Mouse (Mus musculus): ENCODE data around the gene Smg7. TPM values are rescaled to one million over a fixed set of nuclear protein-coding genes. Genes with fewer than 3 reads are reported as not detected.

Smg7 gene
- total RNA-seq, 2 experiments from 2014 or later: 91.8 to 94.1 TPM

DNA sequence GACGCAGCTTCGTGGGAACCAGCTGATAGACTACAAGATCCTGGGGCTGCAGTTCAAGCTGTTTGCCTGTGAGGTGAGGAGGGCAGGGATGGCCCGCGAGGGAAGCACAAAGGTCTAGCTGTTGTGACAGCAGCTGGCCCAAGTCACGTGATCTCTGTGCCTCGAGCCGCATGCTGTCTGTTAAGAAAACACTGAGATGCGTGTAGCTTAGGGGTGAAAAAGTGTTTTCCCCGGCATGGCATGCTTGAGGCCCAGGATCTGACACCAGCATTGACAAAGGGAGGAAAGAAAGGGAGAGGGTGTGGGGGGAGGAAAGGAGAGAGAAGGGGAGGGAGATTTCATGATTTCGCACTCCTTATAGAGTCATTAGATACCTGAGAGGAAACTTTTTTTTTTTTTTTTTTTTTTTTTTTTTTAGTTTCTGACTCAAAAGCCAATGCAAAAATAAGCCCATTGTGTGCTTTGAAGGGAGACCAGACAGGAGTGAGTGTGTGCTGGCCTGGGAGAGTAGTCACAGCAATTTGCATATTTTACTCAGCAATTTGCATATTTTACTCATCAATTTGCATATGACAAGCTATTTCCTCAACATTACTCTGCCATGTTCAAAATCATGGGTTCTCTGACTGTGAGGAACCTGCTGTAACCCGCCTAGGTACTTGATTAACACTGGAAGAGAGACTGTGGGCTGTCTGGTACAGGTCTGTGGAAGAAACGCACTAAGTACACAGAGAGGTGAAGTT lies 85.2 kb downstream of the Smg7 start:
- intact Hi-C loops (cut with DNase I): no loop called here
- DNase-seq (ENCODE audit: low spot score in 2 of 2): peak in 1 of 2 experiments; percentile 53

DNA sequence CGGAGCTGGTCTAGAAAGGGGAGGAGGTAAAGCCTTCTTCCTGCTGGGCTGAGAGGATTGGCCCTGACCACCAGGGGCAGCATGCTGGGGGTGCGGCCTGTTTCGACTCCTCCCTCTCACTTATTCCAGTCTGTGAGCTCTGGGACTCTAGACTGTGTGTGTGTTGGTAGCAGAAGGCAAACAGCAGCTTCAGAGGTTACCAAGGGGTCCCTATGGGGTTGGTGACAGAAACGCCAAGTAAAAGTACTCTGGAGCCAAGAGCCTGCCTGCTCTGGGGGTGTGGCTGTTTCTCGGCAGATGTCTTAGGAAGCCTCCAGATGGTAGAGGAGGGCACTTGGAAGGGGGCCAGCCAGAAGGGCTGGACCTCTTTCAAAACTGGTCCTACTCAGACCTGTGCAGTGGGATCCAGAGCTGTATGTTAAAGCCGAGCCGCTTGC lies 87.2 kb downstream of the Smg7 start:
- DNase-seq (ENCODE audit: low spot score in 2 of 2): no peak
- intact Hi-C loops (cut with DNase I): no loop called here

DNA sequence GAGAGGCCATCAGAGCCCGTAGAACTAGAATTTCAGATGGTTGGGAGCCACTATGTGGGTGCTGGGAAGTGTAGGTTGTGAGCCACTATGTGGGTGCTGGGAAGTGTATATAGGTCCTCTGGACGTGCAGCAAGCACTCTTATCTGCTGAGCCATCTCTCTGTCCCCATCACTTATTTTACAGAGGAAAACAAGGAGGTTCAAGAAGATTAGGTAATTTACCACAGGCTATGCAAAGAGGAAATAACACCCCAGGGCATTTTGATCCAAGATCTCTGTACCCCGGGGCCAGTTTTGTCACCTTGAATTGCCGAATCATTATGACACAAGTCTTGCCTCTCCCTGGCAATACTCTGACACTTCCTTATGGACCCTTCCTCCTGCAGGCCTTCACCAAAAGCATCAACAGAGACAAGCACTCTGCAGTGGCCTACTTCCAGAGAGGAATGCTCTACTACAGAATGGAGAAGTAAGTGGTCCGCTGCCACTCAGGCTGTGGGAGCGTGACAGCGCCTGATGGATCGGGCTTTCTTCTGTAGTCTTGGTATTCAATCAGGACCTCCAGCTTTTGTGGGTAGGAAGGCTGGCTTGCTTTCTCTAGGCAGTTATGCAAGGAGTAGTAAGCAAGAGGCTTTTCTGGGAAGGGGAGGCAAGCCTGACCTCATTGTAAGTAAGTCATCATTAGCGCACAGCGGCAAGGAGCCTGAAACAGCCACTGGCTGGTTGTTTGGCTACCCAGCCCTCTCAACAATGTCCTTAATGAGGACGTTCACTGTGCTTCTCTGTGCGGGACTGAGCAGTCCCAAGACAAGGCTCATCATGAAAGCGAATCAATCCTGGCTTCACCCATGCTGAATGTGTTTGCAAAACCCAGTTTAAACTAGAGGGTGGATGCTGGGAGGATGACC lies 91.7 kb downstream of the Smg7 start:
- no peak for DNase-seq (ENCODE audit: low spot score in 2 of 2)
- intact Hi-C loops (cut with DNase I): no loop called here

DNA sequence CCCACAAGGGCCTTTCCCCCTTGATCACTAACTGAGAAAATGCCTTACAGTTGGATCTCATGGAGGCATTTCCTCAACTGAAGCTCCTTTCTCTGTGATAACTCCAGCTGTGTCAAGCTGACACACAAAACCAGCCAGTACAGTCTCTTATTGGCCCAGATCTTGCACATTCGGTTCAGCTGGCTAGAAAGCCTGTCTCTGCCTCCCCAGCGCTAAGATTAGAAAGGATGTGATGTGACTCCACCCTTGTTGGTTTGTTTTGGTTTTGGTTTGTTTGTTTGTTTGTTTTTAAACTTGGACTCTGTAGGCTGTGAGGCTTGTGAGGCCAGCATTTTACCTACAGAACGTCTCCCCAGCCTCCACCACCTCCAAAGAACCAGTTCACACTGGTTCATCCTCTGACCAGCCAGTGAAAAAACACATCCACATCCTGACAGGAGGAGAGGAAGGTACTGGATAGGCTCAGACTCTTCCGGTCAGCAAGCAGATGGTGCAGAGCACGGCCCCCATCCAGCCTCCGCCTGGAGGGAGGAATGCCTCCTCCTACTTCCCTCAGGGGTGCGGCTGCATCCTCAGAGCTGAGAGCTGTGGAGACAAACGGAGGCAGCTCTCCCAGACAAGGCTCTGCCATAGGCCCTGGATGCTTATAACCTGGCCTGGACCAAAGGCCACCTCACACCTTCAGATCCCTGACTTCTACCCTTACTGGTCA lies 92.7 kb downstream of the Smg7 start:
- intact Hi-C loops (cut with DNase I): no loop called here

DNA sequence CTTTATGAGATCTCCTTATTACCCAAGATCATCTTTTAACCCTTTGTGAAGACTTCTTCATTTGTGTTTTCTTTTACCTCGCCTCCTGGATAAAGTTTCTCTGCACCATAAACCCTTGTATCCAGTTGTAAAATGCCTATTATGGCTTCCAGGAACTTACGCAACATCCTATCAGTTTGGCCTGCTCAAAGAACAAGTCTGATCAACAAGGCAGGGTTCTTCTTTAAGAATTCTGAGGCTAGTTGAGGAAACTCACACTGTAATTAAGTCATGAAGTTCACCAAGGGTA lies 94.1 kb downstream of the Smg7 start:
- no peak for DNase-seq (ENCODE audit: low spot score in 2 of 2)
- intact Hi-C loops (cut with DNase I): no loop called here

More for the DNA sequence above, 92.7 kb downstream of the Smg7 start:
- no peak for DNase-seq (ENCODE audit: low spot score in 2 of 2)

DNA sequence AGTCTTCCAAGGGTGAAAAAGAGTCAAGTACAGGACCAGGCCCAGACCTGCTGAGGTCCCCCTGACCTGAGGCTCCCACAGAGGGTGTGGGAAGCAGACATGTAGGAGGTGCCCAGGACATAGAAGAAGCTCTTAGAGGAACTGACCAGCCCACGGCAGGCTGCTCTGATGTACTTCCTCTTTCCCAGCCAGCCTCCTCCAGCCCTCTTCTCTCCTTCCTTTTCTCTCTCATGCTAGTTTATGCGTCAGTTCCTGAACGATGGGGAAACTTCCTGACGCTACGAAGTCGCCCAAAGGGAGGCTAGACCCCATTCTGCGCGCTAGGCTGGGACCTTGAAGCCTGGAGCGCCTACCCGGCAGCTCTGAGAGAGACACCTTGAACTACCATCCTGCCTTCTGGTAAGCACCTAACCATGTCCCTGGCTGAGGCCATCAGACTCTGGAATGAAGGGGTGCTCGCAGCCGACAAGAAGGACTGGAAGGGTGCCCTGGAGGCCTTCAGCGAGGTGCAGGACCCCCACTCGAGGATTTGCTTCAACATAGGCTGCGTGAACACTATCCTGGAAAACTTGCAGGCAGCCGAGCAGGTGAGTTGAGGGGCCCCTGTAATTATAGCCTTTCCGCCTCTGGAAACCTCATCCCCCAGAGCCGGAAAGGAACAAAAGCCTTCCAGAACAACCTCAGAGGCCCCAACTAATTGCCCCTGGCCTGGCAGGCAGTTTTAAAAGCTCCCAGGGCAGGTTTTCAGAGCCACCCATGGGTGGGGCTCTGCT lies 94.6 kb downstream of the Smg7 start:
- intact Hi-C loops (cut with DNase I): no loop called here
- no peak for DNase-seq (ENCODE audit: low spot score in 2 of 2)

DNA sequence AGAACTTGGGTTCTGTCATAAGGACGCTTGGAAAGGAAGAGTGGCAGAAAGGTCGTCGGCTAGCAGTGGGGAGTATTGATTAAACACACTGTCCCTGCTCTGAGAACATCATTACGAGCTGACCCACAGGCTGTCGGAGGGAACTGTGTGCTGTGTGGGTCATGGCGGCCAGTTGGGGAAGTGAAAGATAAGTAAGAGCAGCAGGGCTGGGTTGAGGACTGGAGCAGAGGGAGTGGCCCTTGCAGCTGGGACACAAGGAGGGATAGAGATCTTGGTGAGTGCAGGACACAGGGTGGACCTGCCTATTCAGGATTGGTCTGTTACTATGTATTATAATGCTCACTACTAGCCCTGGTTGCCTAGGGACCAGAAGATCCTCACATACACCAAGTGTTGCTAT lies 97.5 kb downstream of the Smg7 start:
- intact Hi-C loops (cut with DNase I): no loop called here
- no peak for DNase-seq (ENCODE audit: low spot score in 2 of 2)

DNA sequence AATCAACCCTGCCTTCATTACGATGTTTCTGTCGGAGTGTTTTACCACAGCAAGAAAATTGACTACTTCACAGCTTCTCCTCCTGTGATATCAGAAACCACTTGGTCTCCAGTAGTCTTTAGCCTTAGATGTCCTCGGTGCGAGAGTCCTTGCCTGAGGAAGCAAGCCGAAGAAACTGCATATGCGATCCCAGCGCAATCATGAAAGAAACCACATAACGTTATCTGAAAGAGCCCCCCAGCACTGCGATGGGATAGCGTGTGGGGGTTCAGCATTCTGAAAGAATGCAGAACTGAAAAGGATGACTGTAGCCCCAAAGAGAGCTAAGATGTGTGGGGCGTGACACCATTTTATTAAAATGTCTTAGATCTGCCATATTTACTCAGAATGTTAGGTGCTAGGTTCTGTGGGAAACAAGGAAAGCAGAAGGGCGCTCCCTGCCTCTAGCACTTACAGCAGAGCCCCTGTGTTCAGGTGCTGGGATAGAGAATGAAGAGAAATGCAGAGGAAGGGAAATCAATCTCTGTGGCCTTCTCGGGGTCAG lies 101.7 kb downstream of the Smg7 start:
- no peak for DNase-seq (ENCODE audit: low spot score in 2 of 2)
- intact Hi-C loops (cut with DNase I): no loop called here

DNA sequence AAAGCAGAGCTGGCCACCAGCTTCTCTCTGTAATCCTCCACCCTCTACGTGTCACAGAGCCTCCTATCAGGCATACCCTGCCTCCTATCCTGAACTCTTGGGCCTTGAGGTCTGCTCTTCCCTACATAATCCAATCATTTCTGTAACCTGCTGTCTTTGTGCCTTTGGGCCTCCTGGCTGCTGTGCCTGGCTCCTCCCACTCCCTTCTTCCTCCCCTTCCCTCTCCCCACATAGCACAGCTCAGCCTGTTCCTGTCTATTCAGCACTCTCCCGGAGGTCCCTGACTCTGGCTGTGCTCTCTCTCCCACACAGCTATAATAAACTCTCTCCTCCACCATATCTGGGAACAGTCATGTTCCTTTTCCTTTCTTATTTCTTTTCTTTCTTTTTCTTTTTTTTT lies 102.5 kb downstream of the Smg7 start, which contains the start of gene Ncf2:
Gene Ncf2, plus strand, starts transcription at position 298 of the 400 bp plus-strand sequence.
- DNase-seq (ENCODE audit: low spot score in 2 of 2): peak in 1 of 2 experiments; percentile 31
- intact Hi-C loops (cut with DNase I): no loop called here

DNA sequence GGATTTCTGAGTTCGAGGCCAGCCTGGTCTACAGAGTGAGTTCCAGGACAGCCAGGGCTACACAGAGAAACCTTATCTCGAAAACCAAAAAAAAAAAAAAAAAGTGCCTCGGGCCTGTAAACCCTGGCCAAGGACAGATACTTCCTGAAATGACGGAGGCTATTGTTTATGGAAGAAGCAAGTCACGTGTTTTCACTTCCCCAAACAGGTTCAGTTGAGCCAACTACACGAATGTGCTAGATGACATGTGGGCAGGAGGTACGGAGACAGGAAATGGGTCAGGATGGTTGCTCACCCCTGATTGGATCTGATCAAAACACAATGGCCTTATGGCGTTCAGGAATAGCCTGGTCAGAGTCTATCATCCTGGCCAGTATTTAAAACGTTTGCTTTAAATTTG lies 104.3 kb downstream of the Smg7 start:
- intact Hi-C loops (cut with DNase I): no loop called here
- DNase-seq (ENCODE audit: low spot score in 2 of 2): no peak

- intact Hi-C loops (cut with DNase I): no loop called here
- DNase-seq (ENCODE audit: low spot score in 2 of 2): no peak
Observed at GRCm38 (mm10) chr1:152796683-152797263, 105.7 kb downstream of the Smg7 start.

DNA sequence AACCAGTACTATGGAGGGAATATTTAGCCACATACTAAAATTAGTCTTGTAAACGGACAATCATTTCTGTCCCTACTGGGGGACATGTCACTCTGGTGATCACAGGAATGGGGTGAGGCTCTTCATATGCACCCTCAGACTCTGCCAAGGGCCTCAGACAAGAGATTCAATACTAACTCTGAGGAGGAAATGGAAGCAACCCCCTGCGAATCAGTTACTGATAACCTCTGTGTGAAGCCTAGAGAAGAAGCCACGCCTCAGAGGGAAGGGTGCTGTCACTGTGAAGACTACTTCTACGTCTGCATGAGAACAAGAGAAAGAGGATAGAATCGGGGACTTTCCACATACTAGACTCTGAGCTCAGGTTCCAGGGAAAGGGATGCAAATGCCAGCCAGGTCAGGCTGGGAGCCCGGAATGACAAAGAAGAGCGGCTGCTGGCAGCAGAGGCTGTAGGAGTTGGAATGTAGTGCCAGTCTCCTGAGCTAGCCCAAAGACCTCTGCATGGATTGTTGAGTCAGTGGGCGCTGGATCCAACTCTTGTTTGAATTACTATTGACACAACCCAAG lies 106.7 kb downstream of the Smg7 start:
- DNase-seq (ENCODE audit: low spot score in 2 of 2): no peak
- intact Hi-C loops (cut with DNase I): no loop called here

- no peak for DNase-seq (ENCODE audit: low spot score in 2 of 2)
- intact Hi-C loops (cut with DNase I): loop anchor here (5.0 kb wide), 2 partner anchors 44 to 109 kb away; partner anchors contain the start of gene Smg7
Observed at GRCm38 (mm10) chr1:152793495-152794130, 108.8 kb downstream of the Smg7 start.

DNA sequence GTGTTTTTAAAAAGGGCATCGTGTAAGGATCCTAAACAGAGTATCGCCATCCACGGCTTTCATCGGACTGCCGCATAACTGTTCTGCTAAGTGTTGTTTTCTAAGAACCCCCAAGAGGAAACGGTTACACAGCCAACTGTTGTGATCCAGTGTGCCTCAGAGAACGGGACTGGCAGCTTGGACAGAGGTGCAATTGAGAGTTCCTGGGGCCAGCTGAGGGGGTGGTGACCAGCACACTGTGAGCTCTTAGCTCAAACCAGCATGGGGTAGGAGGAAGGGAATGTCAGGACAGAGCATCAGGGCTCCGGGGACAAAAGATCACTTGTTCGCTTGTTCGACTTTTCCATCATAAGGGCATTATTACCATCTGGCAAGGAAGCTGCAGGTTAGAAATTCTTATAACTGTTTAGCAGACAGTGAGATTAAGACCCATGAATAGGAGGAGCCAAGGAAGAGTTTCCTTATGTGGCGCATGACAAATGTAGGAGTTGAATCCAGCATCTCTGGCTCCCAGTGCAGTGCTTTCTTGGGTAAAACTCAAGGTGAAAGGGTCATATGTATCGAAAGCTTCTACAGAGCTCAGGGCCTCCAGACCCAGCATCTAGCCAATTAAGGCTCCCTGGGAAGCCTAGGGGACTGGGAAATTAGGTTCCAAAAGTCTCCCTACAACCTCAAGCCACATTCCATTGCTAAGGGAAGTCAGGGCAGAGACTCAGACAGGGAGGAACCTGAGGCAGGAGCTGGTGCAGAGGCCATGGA lies 109.5 kb downstream of the Smg7 start:
- DNase-seq (ENCODE audit: low spot score in 2 of 2): peak in 1 of 2 experiments; percentile 48
- intact Hi-C loops (cut with DNase I): loop anchor here (5.0 kb wide), 2 partner anchors 44 to 109 kb away; partner anchors contain the start of gene Smg7

DNA sequence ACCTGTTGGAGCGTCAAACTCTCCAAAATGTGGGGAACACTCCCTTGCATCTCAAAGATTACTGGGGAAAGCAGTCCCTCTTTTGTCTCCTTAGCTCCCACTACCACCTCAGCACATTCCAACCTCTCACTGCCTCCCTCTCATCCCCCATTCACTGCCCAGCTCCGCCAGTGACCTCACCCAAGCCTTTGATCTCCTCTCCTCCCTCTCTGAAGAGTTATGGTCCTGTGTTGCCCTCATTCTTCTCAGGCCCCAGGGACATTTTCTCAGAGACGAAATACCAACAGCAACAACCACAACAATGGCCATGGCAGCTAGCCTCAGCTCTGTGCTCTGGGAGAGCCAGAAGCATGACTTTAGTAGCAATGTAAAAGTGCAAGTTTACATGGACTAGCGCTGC lies 111.2 kb downstream of the Smg7 start:
- intact Hi-C loops (cut with DNase I): loop anchor here (5.0 kb wide), 2 partner anchors 46 to 111 kb away; partner anchors contain the start of gene Smg7

DNA sequence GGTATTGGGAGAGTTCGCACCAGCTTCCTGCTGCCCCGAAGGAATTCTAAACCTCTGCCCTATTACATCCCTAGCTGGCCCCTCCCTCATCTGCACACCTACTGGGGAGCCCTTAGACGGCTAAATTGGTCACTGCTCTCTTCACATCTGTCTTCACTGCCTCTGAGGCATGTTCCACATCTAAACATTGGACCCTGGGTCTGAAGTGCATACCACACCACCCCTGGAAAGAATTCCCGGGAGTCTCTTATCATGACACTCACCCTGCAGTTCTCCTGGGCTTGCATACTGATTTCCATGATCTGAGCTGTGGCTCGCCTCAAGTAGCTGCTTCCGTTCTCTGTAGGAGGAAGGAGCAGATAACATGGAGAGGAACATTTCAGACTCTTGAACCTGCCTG lies 111.6 kb downstream of the Smg7 start:
- no peak for DNase-seq (ENCODE audit: low spot score in 2 of 2)
- intact Hi-C loops (cut with DNase I): loop anchor here (5.0 kb wide), 2 partner anchors 46 to 111 kb away; partner anchors contain the start of gene Smg7

More for the DNA sequence above, 111.2 kb downstream of the Smg7 start:
- DNase-seq (ENCODE audit: low spot score in 2 of 2): no peak

GRCm38 (mm10) chr1:152790254-152790653 lies 112.2 kb downstream of the Smg7 start:
- no peak for DNase-seq (ENCODE audit: low spot score in 2 of 2)
- intact Hi-C loops (cut with DNase I): loop anchor here (5.0 kb wide), 2 partner anchors 47 to 112 kb away; partner anchors contain the start of gene Smg7
